Mouse (Mus musculus): ENCODE measurements around the gene Pfn1.
A peak's percentile ranks its signal among the peaks of the same experiment; 100 is the strongest.

Pfn1 gene

DNA sequence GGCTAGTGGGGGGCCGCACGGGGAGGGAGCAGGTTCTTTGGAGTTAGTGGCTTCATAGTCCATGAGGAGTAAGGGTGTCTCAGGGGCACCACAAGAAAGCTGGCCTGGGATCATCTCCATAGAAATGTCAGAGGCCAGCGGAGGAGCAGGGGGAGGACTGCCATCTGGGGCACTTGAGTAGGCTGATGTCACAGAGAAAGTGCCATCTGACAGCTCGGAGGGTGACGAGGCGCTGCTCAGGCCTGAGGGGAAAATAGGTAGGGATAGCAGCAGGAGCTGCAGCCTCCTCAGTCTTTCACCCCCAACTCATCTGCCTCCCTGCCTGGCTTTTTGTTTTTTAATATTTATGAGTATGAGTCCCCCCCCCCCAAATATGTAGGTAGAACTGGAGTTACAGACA, 19.6 kb upstream of the Pfn1 start:
- DNase-seq: no peak

DNA sequence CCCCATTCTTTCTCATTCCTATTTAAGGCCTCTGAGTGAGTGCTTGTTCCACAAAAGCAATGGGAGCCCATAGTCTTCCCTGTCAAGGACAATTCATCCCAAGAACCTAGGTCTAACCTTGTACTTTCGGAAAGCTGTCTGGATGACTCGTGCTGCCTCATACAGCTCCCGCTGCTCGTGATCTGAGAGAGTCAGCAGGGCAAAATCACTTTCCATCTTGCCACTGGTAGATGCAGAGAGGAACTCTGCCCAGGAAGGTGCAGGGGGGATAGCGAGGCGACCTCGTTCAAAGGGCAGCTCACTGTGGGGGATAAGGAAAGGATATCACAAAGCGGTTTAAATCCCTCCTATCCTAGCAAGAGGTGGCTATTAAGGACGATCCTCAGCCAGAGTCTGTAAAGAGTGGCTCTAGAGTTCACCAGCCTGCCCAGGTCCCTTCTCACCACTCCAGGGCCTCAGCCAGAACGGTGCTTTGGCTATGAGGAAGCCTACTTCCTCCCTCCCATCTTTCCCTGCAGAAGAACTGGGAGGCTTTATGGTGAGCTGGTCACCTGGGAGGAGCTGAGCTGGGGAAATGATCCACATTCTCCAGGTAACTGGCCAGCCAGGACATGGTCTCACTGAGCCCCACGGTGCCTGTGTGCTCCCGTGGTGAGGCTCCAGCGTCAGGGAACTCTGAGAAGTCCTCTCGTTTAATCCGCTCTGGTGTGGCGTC, 17.0 kb upstream of the Pfn1 start:
- DNase-seq: no peak

DNA sequence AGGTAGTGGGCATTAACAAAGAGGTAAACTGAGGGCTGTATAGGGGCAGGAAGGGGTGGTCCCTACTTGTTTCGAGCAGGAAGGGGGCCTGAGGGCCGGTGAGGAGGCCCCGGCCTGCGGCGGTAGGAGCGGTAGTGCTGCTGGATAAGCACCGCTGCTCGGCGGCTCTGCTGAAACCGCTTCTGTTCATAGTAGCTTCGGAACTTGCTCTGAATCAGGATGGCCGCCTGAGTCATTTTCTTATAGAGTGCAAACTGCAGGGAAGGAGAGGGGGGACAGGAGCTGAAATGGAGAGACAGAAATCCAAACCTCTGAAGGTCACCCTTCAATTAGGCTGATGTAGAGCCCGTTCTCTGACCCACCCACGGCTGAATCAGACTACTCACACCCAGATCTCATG, 16.0 kb upstream of the Pfn1 start:
- DNase-seq: peak in 1 of 2 experiments; percentile 17

DNA sequence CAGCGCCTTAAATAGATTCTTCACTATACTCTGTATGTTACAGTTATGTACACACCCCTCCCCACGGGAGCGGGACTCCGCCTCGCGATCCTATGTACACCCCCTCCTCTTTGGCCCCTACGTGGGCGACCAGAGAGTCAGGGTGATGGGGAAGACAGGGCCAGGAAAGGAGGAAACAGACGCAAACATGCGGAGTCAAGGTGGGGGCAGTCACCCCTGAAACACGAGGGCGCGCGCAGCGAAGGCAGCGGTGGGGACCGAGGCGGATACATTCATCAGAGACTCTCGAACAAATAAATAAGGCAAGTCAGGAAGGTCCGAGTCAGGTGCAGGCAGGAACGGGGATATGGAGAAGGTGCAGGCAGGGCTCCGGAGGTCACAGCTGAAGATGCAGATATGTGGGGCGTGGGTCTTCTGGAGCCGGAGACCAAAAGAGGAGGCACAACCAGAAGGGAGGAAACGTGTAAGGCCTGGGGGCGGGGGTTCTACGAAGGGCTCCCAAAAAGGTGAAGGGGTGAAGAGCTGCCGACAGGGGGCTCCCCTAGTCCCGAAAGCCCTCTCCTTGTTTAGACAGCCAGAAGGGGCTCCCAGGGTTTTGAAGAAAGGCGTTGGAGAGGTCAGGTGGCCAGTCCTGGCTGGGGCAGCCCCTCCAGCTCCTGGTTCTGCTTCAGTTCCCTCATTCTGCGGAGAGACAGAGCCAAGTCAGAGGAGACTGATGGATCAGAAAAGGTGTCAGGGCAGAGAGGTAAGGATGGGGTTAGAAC, 15.3 kb upstream of the Pfn1 start:
- DNase-seq: peak; percentile 80 to 86

DNA sequence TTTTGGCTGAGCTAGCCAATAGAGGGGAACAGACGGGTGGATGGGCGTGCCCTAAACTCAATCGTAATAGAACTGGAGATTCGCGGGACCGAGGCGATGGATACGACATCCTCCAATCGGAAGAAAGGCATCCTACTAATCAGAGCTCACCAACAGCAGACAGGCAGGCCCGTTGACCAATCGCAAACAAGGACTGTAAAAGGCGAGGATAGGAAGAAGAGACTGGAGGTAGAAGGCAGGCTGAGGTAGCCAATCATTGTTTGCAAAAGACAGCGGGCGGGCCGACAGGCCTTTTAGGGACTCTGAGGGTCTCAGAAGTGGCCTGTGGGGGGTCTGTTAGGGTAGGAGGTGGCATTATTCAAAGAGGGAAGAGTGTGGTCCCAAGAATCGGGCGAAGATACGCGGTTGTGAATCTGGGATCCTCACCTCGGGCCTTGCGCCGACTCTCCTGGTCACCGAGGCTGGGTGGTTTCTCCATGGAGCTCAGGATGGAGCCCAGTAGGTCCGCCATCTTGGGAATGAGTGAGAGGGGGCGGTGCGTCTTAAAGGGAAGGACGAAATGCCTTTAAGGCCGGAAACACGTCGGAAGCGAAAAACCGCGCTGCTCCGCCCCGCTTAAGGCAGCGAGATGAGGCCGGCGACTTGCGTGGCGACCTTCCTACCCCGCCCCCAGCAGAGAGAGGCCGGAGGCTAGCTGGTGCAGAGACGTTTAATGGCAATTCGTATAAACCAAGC, 14.5 kb upstream of the Pfn1 start, which contains the start of gene Spag7:
Gene Spag7 (minus strand): TSS at position 646 of the 735 bp plus-strand sequence.
- peak; percentile 91 for DNase-seq

DNA sequence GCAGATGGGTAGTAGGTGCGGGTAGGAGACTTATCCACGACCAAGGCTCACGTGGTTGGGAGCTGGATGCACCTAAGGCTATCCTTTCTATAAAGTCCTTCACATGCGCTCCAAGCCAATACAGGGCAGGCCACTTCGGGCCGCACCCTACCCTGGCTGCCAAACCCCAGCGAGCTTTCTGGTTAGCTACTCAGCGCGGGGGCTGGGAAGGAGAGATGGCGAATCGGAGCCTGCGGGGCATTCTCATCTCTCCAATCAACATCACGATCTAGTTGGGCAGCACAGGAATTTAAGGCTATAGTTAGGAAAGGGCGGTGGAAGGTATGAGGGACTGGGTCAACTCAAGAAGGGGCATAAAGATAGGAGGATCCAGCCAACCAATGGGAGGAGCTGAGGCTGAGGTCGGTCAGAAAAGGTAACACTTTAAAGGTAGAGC, 13.9 kb upstream of the Pfn1 start:
- no peak for DNase-seq

DNA sequence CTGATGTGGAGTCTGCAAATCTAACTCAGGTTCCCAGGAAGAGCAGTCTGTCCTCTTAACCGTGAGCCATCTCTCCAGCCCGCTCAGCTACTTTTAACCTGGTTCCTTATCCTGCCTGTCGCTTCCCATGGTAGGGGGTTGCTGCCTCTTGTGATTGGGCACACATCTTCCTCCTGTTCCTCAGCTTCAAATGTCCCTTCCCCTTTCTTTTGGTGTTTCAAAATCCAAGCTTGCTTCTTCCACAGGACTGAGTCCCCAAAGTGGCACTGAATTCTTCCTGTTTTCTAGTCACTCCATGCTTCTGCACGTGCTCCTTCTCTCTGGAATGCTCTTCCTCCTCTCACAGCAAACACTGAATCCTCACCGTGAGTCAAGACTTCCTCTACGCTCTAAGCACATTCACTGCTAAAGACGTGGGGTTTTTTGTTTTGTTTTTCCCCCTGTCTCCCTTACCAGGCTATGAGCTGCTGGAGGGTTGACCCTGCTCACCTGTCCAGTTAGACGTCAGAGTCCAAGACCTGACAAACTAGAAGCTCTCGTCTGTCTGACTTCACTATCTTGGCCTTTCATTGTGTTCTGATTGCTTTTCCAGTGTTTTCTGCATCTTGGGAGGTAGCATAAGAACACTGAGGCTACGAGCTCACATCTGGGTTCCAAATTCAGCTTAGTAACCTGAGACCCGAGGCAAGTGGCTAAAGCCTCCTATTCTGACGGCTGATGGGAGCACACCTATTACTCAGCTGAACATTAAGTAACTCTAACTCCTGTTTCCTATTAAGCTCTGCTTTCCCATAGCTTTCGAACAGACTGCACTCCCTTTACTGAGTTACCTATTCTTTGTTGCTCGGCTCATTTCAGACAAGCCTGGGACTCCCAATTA, 13.1 kb upstream of the Pfn1 start:
- no peak for DNase-seq

DNA sequence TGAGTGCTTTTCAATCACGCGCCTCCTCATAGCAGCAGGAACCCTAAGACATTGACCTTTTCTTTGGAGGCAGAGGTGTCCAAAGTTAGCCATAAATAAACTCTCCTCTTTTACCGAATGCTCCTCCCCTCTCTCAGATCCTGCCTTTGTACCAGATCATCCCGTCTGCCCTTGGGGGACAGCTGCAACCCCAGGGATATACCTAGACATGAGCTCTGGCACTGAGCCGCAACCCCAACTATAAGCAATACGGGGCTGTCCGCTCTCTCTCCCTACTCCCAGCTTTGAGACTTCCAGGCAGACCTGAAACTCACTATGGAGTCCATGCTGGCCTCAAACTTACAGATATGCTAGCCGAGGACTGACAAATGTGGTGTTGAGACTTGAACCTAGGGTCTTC, 12.2 kb upstream of the Pfn1 start:
- no peak for DNase-seq

DNA sequence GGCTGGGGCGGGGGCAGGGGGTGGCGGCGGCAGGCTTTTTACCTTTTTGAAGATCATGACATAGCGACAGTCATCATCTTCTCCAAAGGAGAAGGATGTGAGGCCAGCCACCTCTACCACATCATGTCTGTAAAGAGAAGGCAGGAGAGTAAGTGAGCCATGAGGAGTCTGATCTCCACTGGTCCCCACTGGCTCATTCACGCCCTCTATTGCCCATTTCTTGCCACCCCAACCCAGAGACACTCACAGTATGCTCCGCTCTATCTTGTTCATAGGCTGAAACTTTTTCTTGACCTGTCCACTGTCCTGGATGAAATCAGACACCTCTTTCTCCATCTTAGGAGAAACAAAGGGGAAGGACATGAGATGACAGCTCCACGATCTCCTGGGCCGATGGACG, 10.3 kb upstream of the Pfn1 start:
- no peak for DNase-seq

DNA sequence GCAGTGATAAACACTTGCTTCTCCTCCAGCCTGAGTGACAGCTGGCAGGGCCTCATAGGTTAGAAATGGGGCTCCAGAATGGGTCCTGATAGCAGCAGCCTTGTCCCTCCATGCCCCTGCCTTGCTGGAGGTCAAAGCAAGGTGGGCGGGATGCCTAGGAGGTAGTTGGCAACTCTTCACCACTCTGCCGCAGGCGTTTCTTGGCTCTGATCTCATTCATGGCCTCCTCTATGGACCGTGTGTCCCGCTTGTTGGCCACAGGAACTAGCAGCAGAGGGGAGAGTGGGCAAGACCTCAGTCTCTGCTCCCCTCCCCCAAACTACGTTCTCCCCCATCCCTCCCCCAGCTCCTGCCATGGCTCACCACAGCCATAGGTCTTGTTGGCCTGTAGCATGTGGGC, 9.5 kb upstream of the Pfn1 start:
- no peak for DNase-seq

DNA sequence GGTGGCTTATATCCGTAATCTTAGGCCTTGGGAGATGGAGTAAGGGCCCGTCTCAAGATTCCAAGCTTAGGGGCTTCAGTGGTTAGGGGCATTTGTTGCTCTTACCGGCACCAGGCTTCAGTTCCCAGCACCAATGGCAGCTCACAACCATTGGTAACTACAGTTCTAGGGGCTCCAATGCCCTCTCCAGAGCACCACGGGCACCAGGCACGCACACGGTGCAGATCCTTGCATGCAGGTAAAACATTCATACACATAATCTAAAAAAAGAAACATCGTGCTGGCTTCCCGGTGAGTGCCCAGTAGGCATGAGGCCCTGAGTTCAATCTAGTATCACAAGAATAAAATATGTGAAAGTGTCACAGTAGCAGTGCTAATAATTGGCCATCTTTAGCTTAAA, 8.7 kb upstream of the Pfn1 start:
- DNase-seq: no peak

DNA sequence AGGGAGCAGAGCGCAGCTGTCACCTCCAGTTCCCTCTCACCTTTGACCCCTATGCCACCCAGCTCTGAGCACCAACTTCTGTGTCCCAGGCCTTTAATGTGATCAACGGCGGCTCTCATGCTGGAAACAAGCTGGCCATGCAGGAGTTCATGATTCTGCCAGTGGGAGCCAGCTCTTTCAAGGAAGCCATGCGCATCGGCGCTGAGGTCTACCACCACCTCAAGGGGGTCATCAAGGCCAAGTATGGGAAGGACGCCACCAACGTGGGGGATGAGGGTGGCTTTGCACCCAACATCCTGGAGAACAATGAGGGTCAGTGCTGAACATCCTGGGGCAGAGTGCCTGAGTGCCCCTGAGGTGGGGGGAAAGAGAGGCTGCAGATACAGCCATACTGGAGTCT, 6.1 kb upstream of the Pfn1 start:
- no peak for DNase-seq

DNA sequence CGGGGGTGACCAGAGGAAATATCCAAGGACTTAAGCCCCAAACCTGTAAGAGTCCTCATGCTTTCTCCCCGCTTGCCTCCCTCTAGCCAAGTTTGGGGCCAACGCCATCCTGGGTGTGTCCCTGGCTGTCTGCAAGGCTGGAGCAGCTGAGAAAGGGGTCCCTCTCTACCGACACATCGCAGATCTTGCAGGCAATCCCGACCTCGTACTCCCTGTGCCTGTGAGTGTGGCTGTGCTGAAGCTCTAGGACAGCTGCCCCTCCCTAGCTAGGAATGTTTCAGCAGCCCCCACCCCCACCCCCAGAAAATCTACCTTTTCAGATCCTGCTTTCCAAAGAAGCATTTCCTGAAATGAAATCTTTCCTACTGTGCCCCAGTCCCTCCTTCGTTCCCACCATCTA, 4.5 kb upstream of the Pfn1 start:
- no peak for DNase-seq

DNA sequence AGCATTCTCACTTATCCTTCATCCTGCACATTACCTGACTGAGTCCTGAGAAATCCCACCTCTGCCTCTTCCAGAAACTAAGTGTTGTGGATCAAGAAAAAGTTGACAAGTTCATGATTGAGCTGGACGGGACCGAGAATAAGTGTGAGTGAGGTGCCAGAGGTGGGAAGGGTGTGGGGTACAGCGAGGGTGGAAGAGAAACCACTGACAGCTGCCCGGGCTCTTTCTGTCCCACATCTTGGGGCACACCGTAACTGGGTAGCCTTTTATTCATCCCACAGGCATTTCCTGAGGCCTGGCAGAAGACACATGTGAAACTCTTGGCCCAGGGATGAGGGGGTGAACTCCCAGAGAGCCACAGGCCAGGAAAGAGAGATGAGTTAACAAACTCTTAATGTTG, 4.1 kb upstream of the Pfn1 start:
- DNase-seq: peak in 1 of 2 experiments; percentile 2

DNA sequence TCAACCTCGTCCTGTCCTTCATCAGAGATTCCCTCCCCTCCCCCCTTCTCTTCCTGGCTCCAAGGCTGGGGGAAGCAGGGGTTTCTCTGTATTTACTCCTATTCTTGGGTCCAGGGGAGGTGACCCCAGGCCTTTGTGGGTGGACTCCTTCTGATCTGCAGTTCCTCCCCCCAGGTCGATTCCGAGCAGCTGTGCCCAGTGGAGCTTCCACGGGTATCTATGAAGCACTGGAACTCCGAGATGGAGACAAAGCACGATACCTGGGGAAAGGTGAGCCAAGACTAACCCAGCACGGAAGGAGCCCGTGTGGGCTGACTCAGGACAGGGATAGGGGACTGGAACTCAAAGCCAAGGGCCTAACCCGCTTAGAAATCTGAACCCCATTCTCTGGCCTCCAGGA, 3.5 kb upstream of the Pfn1 start:
- DNase-seq: no peak

DNA sequence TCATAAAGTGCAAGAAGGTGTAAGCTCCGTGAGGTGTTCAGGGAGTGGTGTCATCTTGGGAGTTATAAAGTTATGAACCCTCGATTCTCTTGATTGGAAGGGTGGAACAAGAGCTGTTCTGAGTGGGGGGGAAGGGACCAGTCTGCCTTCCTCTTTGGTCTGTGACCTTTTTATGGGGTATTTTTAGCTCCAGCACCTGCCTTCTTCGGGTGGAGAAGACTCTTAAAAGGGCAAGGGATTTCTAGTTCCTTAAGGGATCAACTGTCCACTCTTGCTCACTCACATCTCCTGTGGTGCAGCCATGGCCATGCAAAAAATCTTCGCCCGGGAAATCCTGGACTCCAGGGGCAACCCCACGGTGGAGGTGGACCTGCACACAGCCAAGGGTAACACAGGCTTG, 3.1 kb upstream of the Pfn1 start:
- DNase-seq: peak in 1 of 2 experiments; percentile 15

DNA sequence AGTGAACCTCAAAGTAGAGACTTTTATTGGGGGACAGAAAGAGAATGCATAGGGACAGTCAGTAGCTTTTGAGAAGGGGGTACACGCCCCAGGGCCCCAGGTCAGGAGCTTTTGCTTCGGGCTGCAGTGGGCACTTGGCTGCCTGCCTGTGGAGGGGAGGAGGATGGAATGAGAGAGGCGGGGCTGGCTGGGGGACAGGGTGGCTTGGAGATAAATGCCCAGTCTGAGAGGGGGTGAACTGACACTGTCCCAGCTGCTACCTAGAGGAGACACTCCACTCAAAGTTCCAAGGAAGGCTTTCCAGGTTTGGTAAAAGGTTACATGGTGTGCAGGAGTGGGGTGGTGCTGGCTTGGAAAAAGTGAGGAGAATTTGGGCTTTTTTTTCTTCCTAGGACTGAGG, 2.5 kb upstream of the Pfn1 start, which contains the start of gene Eno3:
Gene Eno3 (plus strand): TSS at position 239 of the 400 bp plus-strand sequence.
- peak in 1 of 2 experiments; percentile 14 for DNase-seq

DNA sequence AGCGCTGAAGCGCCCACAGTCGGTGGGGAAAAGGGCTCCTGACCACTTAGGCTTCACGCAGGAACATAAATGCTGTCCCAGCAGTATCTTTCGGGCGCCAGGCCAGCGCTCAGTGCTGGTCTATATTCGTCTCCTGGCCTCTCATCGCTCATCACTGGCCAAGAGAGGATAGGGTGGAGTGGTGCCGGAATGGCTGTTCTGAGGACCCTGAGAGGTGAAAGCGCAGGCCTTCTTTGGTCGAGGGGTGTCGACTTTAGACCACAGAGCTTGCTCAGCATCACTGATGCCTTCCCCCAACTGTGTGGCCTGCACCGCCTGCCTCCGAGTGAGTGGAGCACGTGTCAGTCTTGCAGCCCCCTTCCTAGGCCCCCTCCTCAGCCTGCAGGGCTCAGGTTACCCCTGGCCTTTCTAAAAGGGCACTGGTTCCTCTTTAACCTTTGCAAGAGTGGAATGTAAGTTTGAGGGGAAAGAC, 2.0 kb upstream of the Pfn1 start:
- peak in 1 of 2 experiments; percentile 29 for DNase-seq

DNA sequence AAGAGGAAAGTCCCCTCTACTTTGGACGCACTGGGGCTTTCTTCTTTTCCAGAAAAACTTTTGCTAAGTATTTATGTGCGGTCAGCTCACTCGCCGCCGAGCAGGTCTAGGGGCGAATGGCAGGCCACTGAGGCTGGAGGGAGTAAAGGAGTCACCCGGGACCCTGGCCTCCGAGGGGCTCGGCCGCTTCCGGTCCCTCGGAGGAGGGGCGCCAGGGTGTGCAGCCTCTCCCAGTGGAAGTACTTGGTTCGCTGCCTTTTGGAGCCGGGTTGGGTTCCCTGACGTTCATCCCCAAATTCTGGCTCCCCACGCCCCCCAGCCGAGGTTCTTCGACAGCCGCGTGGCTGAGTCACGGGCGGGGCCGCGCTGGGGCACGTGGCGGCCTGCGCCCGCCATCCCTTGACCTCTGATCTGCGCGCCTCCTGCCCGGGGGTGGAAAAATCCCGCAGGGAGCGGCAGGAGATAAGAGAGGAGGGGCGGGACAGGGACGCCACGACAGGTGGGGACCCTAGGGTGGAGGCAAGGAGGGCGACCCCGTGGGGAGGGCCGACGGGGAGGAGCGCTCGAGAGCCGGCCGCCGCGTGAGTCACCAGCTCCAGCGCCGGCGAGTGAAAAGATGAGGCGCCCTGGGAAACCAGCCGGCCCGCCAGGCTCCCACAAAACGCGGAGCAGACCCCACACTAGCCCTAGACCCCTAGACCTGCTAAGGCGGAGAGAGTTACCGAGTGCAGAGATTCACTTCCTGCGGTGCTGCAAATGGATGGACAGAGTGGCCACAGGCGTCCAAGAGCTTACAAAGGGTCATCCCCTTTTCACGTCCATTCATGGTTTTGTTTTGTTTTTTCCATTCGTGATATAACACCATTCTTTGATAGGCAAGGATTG, 1.4 kb upstream of the Pfn1 start:
- DNase-seq: peak; percentile 55 to 69

DNA sequence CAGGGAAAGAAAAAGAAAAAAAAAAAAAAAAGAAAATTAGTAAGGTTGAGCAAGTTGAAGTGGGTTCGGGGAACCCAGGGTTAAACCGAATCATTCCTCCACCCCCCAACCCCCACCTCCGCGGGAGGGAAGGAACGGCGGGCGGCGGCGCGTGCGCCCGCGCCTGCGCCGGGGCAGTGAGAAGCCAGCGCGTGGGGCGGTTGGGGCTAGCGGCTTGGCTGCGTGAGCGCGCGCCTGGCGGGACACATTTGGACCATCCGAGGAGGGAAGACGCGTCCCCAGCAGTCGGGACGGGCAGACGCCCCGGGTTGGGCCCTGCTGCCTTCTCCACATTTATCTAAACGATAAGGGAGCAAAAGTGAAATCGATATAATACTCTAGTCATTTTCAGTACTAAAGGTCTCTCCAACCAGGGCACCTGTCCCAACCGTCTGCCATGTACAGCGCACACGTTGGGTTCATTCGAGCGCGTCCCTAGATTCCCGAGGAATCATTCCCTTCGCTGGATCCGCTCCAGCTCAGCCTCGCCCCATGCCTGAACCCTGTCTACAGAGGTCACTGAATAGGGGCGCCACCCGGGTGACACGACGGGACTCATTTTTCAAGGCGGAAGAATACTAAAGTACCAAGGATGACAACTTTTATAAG, 603 bp upstream of the Pfn1 start:
- DNase-seq: peak; percentile 76 to 78
